Mouse (Mus musculus): Measurements from ENCODE around the gene Pakap.

GRCm38 (mm10) chr4:57574646-57575045 is 6.7 kb downstream of the Pakap start:
- no peak for TF ChIP-seq POLR2A (IDR thresholded peaks at IDR 0.05; ENCODE audit: borderline replicate concordance, extremely low read depth, insufficient read depth, insufficient read length, poor library complexity, severe bottlenecking)
- no peak for TF ChIP-seq CTCF (IDR thresholded peaks at IDR 0.05; ENCODE audit: borderline replicate concordance, extremely low read depth, insufficient read depth, insufficient read length)
